Mouse (Mus musculus) neural tube, embryonic 15.5 days (tissue): ENCODE results near the gene Tmem116. TPM values are rescaled to one million over a fixed set of nuclear protein-coding genes. Genes with fewer than 3 reads are reported as not detected.

Source experiments
- ATAC-seq: fragments of 200-750 bp; cut with Nextera tagmentation; 2 replicates; pipeline ENCODE4 v1.8.0; 2017; ENCODE audit warnings: mild to moderate bottlenecking, moderate TSS enrichment, moderate library complexity; ENCODE audit not compliant: low FRiP score
- H3K27ac ChIP-seq: fragments of 300-500 bp; sonication (generic); replicated peaks from 2 replicates; pipeline ENCODE4 v1.5.1; 2015; ENCODE audit warnings: mild to moderate bottlenecking, inconsistent platforms
- H3K27me3 ChIP-seq: fragments of 300-500 bp; sonication (generic); replicated peaks from 2 replicates; pipeline ENCODE4 v1.6.1; 2015; ENCODE audit warnings: inconsistent platforms
- H3K36me3 ChIP-seq: fragments of 300-500 bp; sonication (generic); 2 replicates; pipeline ENCODE4 v1.6.1; 2015; ENCODE audit warnings: inconsistent platforms
- H3K4me1 ChIP-seq: fragments of 300-500 bp; sonication (generic); 2 replicates; pipeline ENCODE4 v1.6.1; 2015; ENCODE audit warnings: inconsistent platforms
- H3K4me2 ChIP-seq: fragments of 300-500 bp; sonication (generic); 2 replicates; pipeline ENCODE4 v1.6.1; 2015; ENCODE audit warnings: inconsistent platforms, mild to moderate bottlenecking, moderate library complexity
- H3K4me3 ChIP-seq: fragments of 300-500 bp; sonication (generic); replicated peaks from 2 replicates; pipeline ENCODE4 v1.5.1; 2015; ENCODE audit warnings: mild to moderate bottlenecking, inconsistent platforms
- H3K9ac ChIP-seq: fragments of 300-500 bp; sonication (generic); replicated peaks from 2 replicates; pipeline ENCODE4 v1.6.1; 2015; ENCODE audit warnings: mild to moderate bottlenecking, inconsistent platforms
- H3K9me3 ChIP-seq: fragments of 300-500 bp; sonication (generic); replicated peaks from 2 replicates; pipeline ENCODE4 v1.6.1; 2016; ENCODE audit warnings: inconsistent platforms
- WGBS: fragments of 180-500 bp; shearing (Covaris S2); methylation state at CpG from one replicate; pipeline ENCODE4 v1.1.7; 2015; ENCODE audit warnings: mixed read lengths; 5-methylcytosine and 5-hydroxymethylcytosine counted together
- polyA plus RNA-seq: library from polyadenylated mRNA; unstranded; fragments of >200 nt; fragmentation: Nextera tagmentation; extraction: Ambion mirVana; gene quantifications from 2 replicates; pipeline ENCODE4 v1.2.1, GENCODE M21; 2015

Gene Tmem116
- polyA plus RNA-seq, 1 experiment from 2014 or later, result 1.8 TPM

DNA sequence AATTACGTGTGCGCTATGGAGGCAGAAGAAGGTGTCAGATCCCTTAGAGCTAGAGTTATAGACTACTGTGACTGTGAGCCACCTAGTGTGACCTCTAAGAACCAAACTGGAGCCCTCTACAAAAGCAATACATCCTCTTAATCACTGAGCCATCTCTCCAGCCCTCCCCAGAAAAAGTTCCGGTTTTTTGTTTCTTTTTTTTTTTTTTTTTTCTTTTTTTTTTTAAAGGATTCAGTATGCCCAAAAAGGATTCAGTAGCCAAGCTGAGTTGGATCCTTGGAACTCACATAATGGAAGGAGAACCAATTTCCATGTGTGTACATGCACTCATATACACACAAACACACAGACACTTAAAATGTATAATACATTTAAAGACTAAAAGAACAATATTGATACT, 91.7 kb downstream of the Tmem116 start:
- Histone ChIP-seq H3K27ac (no peak overlapping the region), H3K27me3 (no peaks in the 10 kb centered on the region), H3K36me3 (peaks cover 3% of the 10 kb centered on the region; the same call in 1 of the 2 replicates), H3K4me1 (peaks cover 46% of the 10 kb centered on the region), H3K9me3 (no peaks in the 10 kb centered on the region), H3K4me2 (0 out of 2 replicates have a peak overlapping the region, but pooled peaks have one; percentile 19), H3K4me3 (no peak overlapping the region), H3K9ac (no peak overlapping the region)
- no peak for ATAC-seq
- 83% methylated on average over 3 of the region's 3 CpGs for WGBS

DNA sequence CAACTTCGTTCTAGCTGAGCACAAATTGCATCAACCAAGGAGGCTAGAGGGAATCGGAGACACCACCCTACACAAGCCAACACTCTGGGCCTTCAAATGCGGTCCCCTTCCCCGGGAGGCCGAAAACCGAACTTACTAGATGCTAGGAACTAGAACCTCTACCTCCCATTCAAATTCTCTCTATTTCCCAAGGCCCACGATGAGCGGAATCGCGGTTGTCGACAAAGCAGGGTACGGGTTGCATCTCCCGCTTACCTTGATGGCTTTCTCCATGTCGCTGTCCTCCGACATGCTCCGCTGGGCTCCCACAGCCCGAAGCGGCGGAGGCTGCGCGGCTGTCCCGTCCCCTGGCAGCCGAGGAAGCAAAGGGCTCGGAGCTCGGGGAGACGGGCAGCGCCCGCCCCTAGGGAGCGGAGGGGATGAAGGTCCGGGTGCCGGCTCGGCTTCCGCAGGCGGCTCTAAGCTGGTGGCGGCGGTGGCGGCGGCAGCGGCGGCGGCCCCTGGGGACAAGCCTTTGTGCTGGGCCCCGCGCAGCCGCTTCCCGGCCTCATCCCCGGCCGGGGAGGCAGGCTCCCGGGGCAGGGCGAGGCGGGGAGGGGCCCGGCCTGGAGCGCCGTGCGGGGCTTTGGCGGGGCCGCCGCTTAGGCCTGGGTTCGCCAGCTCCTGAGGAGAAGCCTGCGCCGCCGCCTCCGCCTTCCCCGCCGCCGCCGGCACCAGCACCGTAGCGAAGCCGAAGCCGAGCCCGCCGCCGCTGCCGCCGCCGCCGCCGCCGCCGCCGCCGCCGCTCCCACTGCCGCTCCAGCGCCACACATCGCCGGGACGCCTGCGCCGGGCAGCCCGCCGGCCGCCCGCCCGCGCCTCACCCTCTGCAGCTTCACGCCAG, 93.5 kb downstream of the Tmem116 start, which contains the start of the genes Adam1a and Gm42878:
Gene Adam1a, minus strand, starts transcription at position 573 of the 883 bp plus-strand sequence.
Gene Gm42878, minus strand, starts transcription at position 573 of the 883 bp plus-strand sequence.
- under 1% methylated on average over 53 of the region's 97 CpGs for whole genome bisulfite sequencing
- peak; percentile 56 for ATAC-seq
- Histone ChIP-seq H3K4me1 (peaks cover 46% of the 10 kb centered on the region), H3K27ac (peak within 1 kb of the TSS; percentile 96), H3K4me2 (peak within 1 kb of the TSS; percentile 94), H3K4me3 (peak within 1 kb of the TSS; percentile 100), H3K36me3 (no peaks in the 10 kb centered on the region), H3K9ac (peak within 1 kb of the TSS; percentile 95), H3K27me3 (no peaks in the 10 kb centered on the region), H3K9me3 (no peaks in the 10 kb centered on the region)

DNA sequence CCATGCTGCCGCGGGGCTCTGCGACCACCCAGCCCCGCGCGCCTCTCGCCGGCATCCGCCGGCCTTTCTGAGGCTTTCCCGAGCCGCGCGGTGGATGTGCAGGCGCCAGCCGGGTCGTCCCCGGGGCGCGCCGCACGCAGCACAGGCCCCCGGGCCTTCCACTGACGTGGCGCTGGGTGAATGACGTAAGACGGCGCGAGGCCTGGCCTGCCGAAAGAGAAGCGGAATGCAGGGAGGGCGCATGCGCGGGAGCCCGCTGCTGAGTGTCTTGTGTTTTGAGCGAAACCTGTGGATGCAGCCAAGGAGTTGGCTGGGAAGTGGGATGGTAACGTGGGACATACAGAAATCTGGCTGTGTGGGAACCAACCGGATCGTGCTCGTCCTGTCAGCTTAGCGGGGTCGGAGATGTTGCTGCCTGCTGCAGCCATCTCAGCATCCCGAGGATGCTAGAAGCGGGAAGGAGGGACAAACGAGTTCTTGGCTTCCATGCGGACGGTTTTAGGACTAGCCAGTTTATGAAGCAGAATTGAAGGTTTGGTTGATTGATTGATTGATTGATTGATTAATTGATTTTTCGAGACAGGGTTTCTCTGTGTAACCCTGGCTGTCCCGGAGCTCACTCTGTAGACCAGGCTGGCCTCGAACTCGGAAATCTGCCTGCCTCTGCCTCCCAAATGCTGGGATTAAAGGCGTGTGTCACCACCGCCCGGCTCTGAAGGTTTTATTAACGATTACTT, 94.3 kb downstream of the Tmem116 start, which contains the start of gene Mapkapk5:
Gene Mapkapk5, minus strand, starts transcription at position 113 of the 737 bp plus-strand sequence.
- whole genome bisulfite sequencing, result under 1% methylated on average over 55 of the region's 55 CpGs
- peak within 1 kb of the TSS; percentile 94 for H3K4me2 ChIP-seq
- H3K27ac ChIP-seq, result peak within 1 kb of the TSS; percentile 96
- peaks cover 46% of the 10 kb centered on the region for H3K4me1 ChIP-seq
- ATAC-seq, result peak; percentile 94
- H3K27me3 ChIP-seq, result no peaks in the 10 kb centered on the region
- H3K36me3 ChIP-seq, result no peaks in the 10 kb centered on the region
- peak within 1 kb of the TSS; percentile 100 for H3K4me3 ChIP-seq
- H3K9ac ChIP-seq, result peak within 1 kb of the TSS; percentile 95
- no peaks in the 10 kb centered on the region for H3K9me3 ChIP-seq

DNA sequence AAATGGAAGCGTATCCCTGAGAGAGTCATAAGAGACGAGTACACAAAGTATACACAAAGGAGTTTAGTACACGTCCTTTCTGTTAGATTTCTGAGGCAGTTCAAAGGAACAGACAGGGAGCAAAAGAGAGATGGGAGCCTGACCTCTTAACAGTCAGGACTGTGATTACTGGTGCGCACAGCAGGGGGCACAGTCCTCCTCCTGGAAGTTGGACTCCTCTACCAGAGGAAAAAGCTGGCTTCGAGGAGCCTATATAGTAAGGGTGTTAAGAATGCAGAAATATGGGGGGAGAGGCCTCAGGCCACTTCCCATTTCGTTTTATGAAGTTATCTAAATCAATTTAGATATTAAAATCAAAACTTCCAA, 94.8 kb downstream of the Tmem116 start:
- H3K4me3 ChIP-seq, result peak overlapping the region; percentile 100
- peaks cover 41% of the 10 kb centered on the region for H3K4me1 ChIP-seq
- peak; percentile 33; the same call in 1 of the 2 replicates for ATAC-seq
- no peaks in the 10 kb centered on the region for H3K27me3 ChIP-seq
- WGBS, result 33% methylated on average over 6 of the region's 6 CpGs
- H3K27ac ChIP-seq, result peak overlapping the region; percentile 96
- peak overlapping the region; percentile 94 for H3K4me2 ChIP-seq
- H3K36me3 ChIP-seq, result no peaks in the 10 kb centered on the region
- H3K9ac ChIP-seq, result peak overlapping the region; percentile 95
- no peaks in the 10 kb centered on the region for H3K9me3 ChIP-seq

DNA sequence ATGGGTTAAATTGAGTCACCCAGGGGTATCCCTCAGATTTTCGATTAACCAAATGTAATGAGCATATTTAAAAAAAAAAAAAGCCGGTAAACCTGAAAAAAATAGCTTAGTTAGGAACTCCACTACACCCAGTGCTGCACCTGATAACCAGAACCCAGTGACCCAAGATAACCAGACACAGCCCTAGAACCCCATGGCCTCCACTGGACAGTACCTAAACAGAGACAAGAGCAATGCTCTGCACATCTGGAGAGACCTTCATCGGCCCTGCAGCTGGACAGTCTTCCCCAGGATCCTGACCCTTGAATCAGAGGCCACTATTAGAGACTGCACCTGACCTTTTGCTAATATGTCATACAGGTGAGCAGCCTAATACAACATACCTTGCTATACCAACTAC, 95.4 kb downstream of the Tmem116 start:
- no peak overlapping the region for H3K4me2 ChIP-seq
- H3K27ac ChIP-seq, result no peak overlapping the region
- no peaks in the 10 kb centered on the region for H3K9me3 ChIP-seq
- no peak overlapping the region for H3K4me3 ChIP-seq
- H3K4me1 ChIP-seq, result peaks cover 37% of the 10 kb centered on the region
- no peaks in the 10 kb centered on the region for H3K36me3 ChIP-seq
- no peak overlapping the region for H3K9ac ChIP-seq
- WGBS, result 97% methylated on average over 3 of the region's 3 CpGs
- H3K27me3 ChIP-seq, result no peaks in the 10 kb centered on the region
- no peak for ATAC-seq

DNA sequence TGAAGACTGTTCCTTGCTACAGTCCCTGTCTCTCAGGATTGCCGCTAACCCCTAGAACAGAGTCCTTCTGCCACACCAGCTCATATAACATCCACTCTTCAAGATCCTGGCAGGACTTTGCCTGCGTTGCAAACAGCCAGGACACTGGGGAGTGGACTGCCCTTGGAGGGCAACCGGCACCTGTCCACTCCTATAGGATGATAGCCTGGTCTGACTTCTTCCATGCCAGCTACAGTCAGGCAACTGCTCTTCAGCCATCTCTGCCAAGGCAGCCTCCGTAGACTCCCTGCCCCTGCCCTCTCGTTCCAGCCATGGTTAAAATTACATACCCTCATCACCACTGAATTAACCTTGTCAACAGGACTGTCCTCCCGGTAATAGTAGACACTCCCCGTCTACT, 97.5 kb downstream of the Tmem116 start:
- H3K36me3 ChIP-seq, result no peaks in the 10 kb centered on the region
- H3K4me1 ChIP-seq, result peaks cover 17% of the 10 kb centered on the region
- H3K9me3 ChIP-seq, result no peaks in the 10 kb centered on the region
- H3K27me3 ChIP-seq, result no peaks in the 10 kb centered on the region
- H3K4me2 ChIP-seq, result no peak overlapping the region
- H3K27ac ChIP-seq, result no peak overlapping the region
- 87% methylated on average over 7 of the region's 7 CpGs for WGBS
- no peak for ATAC-seq
- no peak overlapping the region for H3K9ac ChIP-seq
- no peak overlapping the region for H3K4me3 ChIP-seq

DNA sequence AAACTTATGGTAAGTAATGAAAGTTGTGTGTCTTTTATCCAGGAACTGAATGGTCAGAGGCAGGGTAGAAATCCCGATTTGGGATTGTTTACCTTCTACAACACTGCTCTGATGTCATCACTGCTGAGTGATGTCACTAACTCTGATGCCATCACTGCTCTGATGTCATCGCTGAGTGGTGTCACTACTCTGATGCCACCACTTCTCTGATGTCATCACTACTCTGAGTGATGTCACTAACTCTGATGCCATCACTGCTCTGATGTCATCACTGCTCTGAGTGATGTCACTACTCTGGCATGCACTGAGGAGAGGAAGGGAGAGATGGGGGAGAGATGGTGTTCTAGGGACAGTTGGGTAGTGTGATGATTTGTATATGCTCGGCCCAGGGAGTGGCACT, 110.7 kb downstream of the Tmem116 start:
- Histone ChIP-seq H3K27me3 (no peaks in the 10 kb centered on the region), H3K27ac (no peak overlapping the region), H3K4me2 (no peak overlapping the region), H3K9ac (no peak overlapping the region), H3K4me1 (no peaks in the 10 kb centered on the region), H3K4me3 (no peak overlapping the region), H3K36me3 (no peaks in the 10 kb centered on the region; the same call in 1 of the 2 replicates), H3K9me3 (no peaks in the 10 kb centered on the region)
- WGBS, result 93% methylated on average over 3 of the region's 3 CpGs
- ATAC-seq, result no peak

DNA sequence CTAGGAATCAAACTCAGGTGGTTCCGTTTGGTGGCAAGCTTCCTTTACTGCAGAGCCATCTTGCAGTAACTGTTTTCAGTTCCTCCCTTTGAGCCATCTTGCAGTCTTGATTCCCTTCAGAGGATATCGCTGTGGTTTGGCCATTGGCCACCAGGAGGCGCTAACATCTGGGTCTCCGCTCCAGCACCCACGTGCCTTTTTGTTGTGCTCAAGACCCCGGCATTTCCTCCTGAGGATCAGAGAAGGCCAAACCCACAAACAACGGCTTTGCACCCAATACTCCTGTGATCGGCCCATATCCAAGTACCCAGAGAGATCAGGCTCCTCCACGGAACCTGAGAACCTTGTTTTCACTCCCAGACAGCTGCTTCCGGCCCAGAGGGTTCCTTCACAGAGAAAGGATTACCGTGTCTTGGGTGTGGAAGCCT, 112.8 kb downstream of the Tmem116 start:
- H3K27ac ChIP-seq, result no peak overlapping the region
- no peaks in the 10 kb centered on the region for H3K27me3 ChIP-seq
- H3K4me1 ChIP-seq, result no peaks in the 10 kb centered on the region
- no peak for ATAC-seq
- H3K36me3 ChIP-seq, result peaks cover 4% of the 10 kb centered on the region; the same call in 1 of the 2 replicates
- H3K4me2 ChIP-seq, result peak overlapping the region; percentile 31
- 17% methylated on average over 11 of the region's 11 CpGs for WGBS
- H3K4me3 ChIP-seq, result no peak overlapping the region
- H3K9me3 ChIP-seq, result no peaks in the 10 kb centered on the region
- H3K9ac ChIP-seq, result no peak overlapping the region

DNA sequence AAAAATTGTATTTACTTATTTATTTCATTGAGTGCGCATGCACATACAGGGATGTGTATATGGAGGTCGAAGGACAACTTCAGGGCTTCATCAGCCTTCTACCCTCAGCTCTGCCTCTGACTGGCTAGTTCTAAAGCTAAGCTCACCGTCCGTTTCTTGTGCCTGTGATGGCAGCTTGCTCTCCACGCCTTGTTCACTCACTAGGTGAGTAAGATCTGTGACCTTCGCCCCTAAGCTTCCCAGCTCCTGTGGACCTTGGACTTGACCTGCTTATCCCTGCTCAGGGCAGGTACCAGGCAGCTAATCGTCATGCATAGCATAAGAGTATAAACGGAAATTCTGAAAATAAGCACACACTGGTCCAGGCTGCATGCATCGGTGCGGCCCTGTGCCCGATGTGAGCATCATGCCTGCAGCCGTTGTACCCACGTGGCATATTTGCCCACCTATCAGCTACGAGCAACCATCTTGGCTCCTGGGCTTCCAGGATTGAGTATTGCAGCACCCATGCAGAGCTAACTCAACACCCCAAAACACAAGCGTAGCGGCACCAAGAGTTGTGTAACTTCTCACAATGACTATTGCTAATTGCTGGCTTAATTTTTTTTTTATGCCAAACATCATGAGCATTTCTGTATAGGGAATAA, 114.5 kb downstream of the Tmem116 start:
- no peak overlapping the region for H3K4me2 ChIP-seq
- WGBS, result 93% methylated on average over 16 of the region's 16 CpGs
- no peak for ATAC-seq

DNA sequence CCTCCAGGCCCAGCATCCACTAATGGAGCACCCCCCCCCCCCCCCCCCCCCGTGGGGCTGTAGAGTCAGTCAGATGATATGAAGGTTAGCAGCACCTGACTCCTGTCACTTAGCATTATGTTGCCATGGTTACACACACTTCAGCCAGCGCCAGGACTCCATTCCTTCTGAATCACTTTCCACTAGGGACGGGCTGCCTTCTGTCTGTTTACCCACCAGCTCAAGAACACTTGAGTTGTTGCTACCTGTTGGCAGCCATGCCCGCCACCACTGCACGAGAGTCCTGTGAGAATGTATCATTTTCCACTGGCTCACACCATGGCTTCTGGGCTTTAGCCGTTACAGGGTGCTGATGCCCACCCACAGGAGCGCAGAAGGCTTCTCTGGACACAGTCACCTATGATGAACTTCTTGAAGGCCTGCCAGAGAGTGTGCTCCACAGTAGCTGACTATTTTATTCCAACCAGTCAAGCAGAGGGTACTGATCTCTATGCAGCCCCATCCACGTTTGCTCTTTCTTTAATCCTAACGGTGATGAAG, 118.3 kb downstream of the Tmem116 start:
- Histone ChIP-seq H3K4me1 (no peaks in the 10 kb centered on the region), H3K9ac (no peak overlapping the region), H3K27me3 (no peaks in the 10 kb centered on the region), H3K4me2 (no peak overlapping the region), H3K9me3 (no peaks in the 10 kb centered on the region), H3K4me3 (no peak overlapping the region), H3K27ac (no peak overlapping the region), H3K36me3 (peaks cover 36% of the 10 kb centered on the region)
- 75% methylated on average over 9 of the region's 9 CpGs for WGBS
- no peak for ATAC-seq

More for the DNA sequence above, 114.5 kb downstream of the Tmem116 start:
- Histone ChIP-seq H3K4me1 (no peaks in the 10 kb centered on the region), H3K9me3 (no peaks in the 10 kb centered on the region), H3K27ac (no peak overlapping the region), H3K9ac (no peak overlapping the region), H3K27me3 (no peaks in the 10 kb centered on the region), H3K4me3 (no peak overlapping the region), H3K36me3 (peaks cover 13% of the 10 kb centered on the region)

DNA sequence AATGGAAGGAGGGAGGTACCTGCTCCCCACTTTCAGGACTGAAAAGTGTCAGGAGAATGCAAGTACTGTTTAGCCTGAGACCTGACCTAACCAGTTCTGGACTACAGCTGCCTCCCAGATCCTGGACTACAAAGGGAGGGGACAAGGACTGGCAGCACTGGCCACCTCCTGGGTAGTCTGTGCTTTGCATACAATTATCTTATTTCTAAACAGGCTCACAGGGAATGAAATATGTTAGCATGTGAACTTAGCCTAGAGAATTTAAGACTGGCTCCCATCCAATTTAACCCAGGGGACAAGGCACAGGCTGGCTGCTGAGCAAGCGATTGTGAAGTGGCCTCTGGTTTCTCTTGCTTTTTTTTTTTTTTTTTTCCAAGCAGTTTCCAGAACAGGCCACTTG, 119.1 kb downstream of the Tmem116 start:
- Histone ChIP-seq H3K9me3 (no peaks in the 10 kb centered on the region), H3K9ac (no peak overlapping the region), H3K27me3 (no peaks in the 10 kb centered on the region), H3K36me3 (peaks cover 44% of the 10 kb centered on the region), H3K4me3 (no peak overlapping the region), H3K4me1 (no peaks in the 10 kb centered on the region), H3K4me2 (no peak overlapping the region), H3K27ac (no peak overlapping the region)
- ATAC-seq, result no peak
- WGBS, result 70% methylated on average over 1 of the region's 1 CpGs
